Mouse (Mus musculus): ENCODE measurements at regions not wholly inside any gene's neighbourhood (a gene's known extent, or its start where the extent isn't known, plus 50 kb on each side); places are given as distances from the start of the nearest gene placed in this dataset.
A peak's percentile ranks its signal among the peaks of the same experiment; 100 is the strongest.

DNA sequence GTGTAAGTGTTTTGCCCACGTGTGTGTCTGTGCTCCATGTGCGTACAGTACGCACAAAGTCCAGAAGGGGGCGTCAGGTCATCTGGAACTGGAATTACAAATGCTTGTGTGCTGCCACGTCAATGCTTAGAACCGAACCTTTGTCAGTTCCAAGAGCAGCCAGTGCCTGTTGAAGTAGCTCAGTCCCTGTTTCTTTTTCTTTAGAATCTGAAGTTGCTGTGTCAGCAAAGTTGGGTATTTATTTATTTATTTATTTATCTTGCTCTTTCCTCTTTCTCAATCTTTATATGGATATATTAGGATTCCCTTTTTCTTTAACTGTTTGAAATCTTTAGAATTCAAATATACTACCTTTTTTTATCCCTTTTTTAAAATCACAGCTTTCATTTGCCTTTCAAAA lies 567.6 kb upstream of the Mki67 start:
- no peak for TF ChIP-seq POLR2A (IDR thresholded peaks at IDR 0.05; ENCODE audit: low read depth, low read length)
- no peak for TF ChIP-seq CTCF (IDR thresholded peaks at IDR 0.05; ENCODE audit: borderline replicate concordance, insufficient read depth, low read length)
- Histone ChIP-seq H3K27ac (ENCODE audit: insufficient read depth, low read length) (no peak overlapping the region), H3K4me3 (ENCODE audit: insufficient read depth, low read length) (no peak overlapping the region)

DNA sequence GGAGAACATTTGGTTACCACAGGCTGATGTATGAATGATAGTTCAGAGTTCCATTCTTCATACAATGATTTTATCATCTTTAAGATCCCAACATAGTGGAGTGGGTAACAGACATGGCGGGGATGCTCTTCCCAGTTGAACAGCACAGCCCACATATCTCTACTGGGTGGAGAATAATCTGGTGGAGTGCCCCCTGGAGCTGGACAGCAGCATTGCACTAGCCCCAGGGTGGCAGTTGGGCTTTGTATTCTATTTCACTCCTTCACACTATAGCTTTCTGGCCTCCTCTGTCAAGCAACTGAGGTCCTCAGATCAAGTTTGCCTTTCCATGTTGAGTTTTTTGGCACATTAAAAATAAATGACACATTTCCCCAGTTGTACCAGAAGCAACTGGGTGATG lies 569.4 kb upstream of the Mki67 start:
- Histone ChIP-seq H3K4me1 (ENCODE audit: control insufficient read depth, insufficient read depth, low read length) (no peaks in the 10 kb centered on the region), H3K27ac (ENCODE audit: insufficient read depth, low read length) (no peak overlapping the region), H3K4me3 (ENCODE audit: insufficient read depth, low read length) (no peak overlapping the region)
- TF ChIP-seq CTCF (IDR thresholded peaks at IDR 0.05; ENCODE audit: borderline replicate concordance, insufficient read depth, low read length) (no peak), POLR2A (IDR thresholded peaks at IDR 0.05; ENCODE audit: low read depth, low read length) (no peak)

More for the DNA sequence above, 567.6 kb upstream of the Mki67 start:
- no peaks in the 10 kb centered on the region for H3K4me1 ChIP-seq (ENCODE audit: control insufficient read depth, insufficient read depth, low read length)

DNA sequence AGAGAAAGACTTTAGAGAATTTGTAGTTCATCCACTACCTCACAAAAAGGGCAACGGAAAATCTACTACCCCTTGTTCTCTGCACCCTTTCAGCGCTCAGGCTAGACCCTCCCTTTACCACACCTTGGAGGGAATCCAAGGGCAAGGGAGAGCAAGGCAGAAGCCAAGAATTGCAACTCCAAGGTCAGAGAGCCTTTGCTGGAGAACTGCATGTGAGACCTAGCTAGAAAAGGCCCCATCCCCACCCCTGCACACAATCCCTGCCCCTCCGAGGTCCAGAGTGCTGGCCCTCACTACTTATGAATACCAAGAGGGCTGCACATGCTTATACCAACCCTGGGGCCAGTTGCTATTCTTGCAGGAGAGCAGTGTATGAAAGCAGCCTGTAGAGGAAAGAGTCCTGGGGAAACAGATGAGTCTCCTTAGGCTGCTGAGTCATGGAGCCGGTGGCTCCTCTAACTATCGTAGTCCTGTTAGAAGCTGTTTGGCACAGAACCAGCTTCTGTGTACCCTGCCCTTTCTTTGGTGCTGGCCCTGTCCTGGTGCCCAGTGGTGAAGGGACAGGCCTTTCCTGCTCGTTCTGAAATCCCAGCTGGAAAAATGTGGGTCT lies 577.5 kb upstream of the Mki67 start:
- Histone ChIP-seq H3K4me3 (ENCODE audit: insufficient read depth, low read length) (no peak overlapping the region), H3K27ac (ENCODE audit: insufficient read depth, low read length) (no peak overlapping the region), H3K4me1 (ENCODE audit: control insufficient read depth, insufficient read depth, low read length) (no peaks in the 10 kb centered on the region)
- TF ChIP-seq POLR2A (IDR thresholded peaks at IDR 0.05; ENCODE audit: low read depth, low read length) (no peak), CTCF (IDR thresholded peaks at IDR 0.05; ENCODE audit: borderline replicate concordance, insufficient read depth, low read length) (no peak)

GRCm38 (mm10) chr7:136294445-136294844 lies 578.3 kb upstream of the Mki67 start:
- Histone ChIP-seq H3K27ac (ENCODE audit: insufficient read depth, low read length) (no peak overlapping the region), H3K4me1 (ENCODE audit: control insufficient read depth, insufficient read depth, low read length) (no peaks in the 10 kb centered on the region), H3K4me3 (ENCODE audit: insufficient read depth, low read length) (no peak overlapping the region)
- TF ChIP-seq POLR2A (IDR thresholded peaks at IDR 0.05; ENCODE audit: low read depth, low read length) (no peak), CTCF (IDR thresholded peaks at IDR 0.05; ENCODE audit: borderline replicate concordance, insufficient read depth, low read length) (peak; percentile 40; the same call in 1 of the 2 replicates)

- Histone ChIP-seq H3K4me3 (ENCODE audit: insufficient read depth, low read length) (no peak overlapping the region), H3K4me1 (ENCODE audit: control insufficient read depth, insufficient read depth, low read length) (no peaks in the 10 kb centered on the region), H3K27ac (ENCODE audit: insufficient read depth, low read length) (no peak overlapping the region)
- no peak for TF ChIP-seq POLR2A (IDR thresholded peaks at IDR 0.05; ENCODE audit: low read depth, low read length)
- TF ChIP-seq CTCF (IDR thresholded peaks at IDR 0.05; ENCODE audit: borderline replicate concordance, insufficient read depth, low read length) = no peak
Measured at GRCm38 (mm10) chr7:136297901-136298513, 581.8 kb upstream of the Mki67 start.

DNA sequence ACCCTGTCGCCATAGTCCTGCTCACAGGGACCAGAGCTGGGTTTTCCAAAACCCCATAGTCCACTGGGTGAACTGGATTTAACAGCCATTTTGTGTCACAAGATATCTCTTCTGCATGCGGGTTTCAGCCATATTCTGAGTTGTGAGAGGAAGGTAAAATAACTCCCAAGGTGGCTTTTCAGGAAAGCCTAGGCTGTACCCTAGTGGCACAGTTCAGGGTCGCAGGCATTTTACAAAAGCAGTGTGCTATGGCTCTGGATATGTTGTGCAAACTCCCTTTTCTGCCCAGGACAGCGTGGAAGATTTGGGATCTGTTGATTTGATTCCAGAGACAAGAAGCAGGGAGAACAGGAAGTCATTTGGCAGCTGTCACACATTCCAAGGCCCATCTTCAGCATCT lies 588.3 kb upstream of the Mgmt start:
- TF ChIP-seq CTCF (IDR thresholded peaks at IDR 0.05; ENCODE audit: borderline replicate concordance, insufficient read depth, low read length) (no peak), POLR2A (IDR thresholded peaks at IDR 0.05; ENCODE audit: low read depth, low read length) (no peak)
- no peaks in the 10 kb centered on the region for H3K4me1 ChIP-seq (ENCODE audit: control insufficient read depth, insufficient read depth, low read length)
- H3K27ac ChIP-seq (ENCODE audit: insufficient read depth, low read length) = no peak overlapping the region
- H3K4me3 ChIP-seq (ENCODE audit: insufficient read depth, low read length) = no peak overlapping the region

GRCm38 (mm10) chr7:136308765-136309164 lies 585.6 kb upstream of the Mgmt start:
- TF ChIP-seq POLR2A (IDR thresholded peaks at IDR 0.05; ENCODE audit: low read depth, low read length) (no peak), CTCF (IDR thresholded peaks at IDR 0.05; ENCODE audit: borderline replicate concordance, insufficient read depth, low read length) (no peak)
- Histone ChIP-seq H3K4me1 (ENCODE audit: control insufficient read depth, insufficient read depth, low read length) (no peaks in the 10 kb centered on the region), H3K4me3 (ENCODE audit: insufficient read depth, low read length) (no peak overlapping the region), H3K27ac (ENCODE audit: insufficient read depth, low read length) (no peak overlapping the region)

DNA sequence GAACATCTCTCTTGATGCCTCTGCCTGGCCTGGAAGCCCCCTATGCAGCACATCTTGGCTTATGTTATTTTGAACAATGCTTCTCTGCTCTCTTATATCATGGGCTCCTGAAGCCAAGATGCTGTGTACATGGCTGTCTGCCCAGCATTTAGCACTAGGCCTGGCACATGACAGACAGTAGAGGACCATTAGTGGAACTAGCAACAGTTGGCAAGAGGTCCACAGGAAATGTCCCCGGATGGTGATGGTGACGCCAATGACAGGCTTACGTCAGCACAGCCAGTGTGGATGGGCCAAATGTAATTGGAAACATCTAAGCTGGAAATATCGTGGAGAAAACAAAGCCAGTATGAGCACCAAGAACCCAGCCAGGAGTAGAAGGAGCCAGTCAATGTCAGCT lies 567.1 kb upstream of the Mgmt start:
- TF ChIP-seq POLR2A (IDR thresholded peaks at IDR 0.05; ENCODE audit: low read depth, low read length) (no peak), CTCF (IDR thresholded peaks at IDR 0.05; ENCODE audit: borderline replicate concordance, insufficient read depth, low read length) (no peak)
- Histone ChIP-seq H3K27ac (ENCODE audit: insufficient read depth, low read length) (no peak overlapping the region), H3K4me1 (ENCODE audit: control insufficient read depth, insufficient read depth, low read length) (no peaks in the 10 kb centered on the region), H3K4me3 (ENCODE audit: insufficient read depth, low read length) (no peak overlapping the region)

GRCm38 (mm10) chr7:136330431-136330830 lies 564.0 kb upstream of the Mgmt start:
- no peak for TF ChIP-seq CTCF (IDR thresholded peaks at IDR 0.05; ENCODE audit: borderline replicate concordance, insufficient read depth, low read length)
- no peak for TF ChIP-seq POLR2A (IDR thresholded peaks at IDR 0.05; ENCODE audit: low read depth, low read length)
- Histone ChIP-seq H3K4me1 (ENCODE audit: control insufficient read depth, insufficient read depth, low read length) (no peaks in the 10 kb centered on the region), H3K27ac (ENCODE audit: insufficient read depth, low read length) (no peak overlapping the region), H3K4me3 (ENCODE audit: insufficient read depth, low read length) (no peak overlapping the region)

GRCm38 (mm10) chr7:136332805-136333204 lies 561.6 kb upstream of the Mgmt start:
- H3K4me1 ChIP-seq (ENCODE audit: control insufficient read depth, insufficient read depth, low read length) = no peaks in the 10 kb centered on the region
- TF ChIP-seq POLR2A (IDR thresholded peaks at IDR 0.05; ENCODE audit: low read depth, low read length) (no peak), CTCF (IDR thresholded peaks at IDR 0.05; ENCODE audit: borderline replicate concordance, insufficient read depth, low read length) (no peak)
- H3K4me3 ChIP-seq (ENCODE audit: insufficient read depth, low read length) = no peak overlapping the region
- no peak overlapping the region for H3K27ac ChIP-seq (ENCODE audit: insufficient read depth, low read length)

Data from embryonic fibroblast, embryonic 13.5 days (primary cell).